Mouse (Mus musculus) liver, embryonic 11.5 days (tissue): ENCODE results near the gene 4931406C07Rik. TPM values are rescaled to one million over a fixed set of nuclear protein-coding genes. Genes with fewer than 3 reads are reported as not detected.
A peak's percentile ranks its signal among the peaks of the same experiment; 100 is the strongest.

Source experiments
- ATAC-seq: fragments of 200-750 bp; cut with Nextera tagmentation; replicated peaks from 2 replicates; pipeline ENCODE4 v1.8.0; 2017; ENCODE audit warnings: moderate number of reproducible peaks, mild to moderate bottlenecking, moderate TSS enrichment, moderate library complexity; ENCODE audit not compliant: low FRiP score
- DNase-seq: peaks from one replicate; pipeline ENCODE4 v3.0.0-alpha.2; 2017; ENCODE audit warnings: low spot score
- H3K27ac ChIP-seq: fragments of 300-500 bp; sonication (generic); 2 replicates; pipeline ENCODE4 v1.5.1; 2014; ENCODE audit warnings: mild to moderate bottlenecking, low read depth, low read length, control low read depth
- H3K27me3 ChIP-seq: fragments of 300-500 bp; sonication (generic); replicated peaks from 2 replicates; pipeline ENCODE4 v1.6.1; 2014; ENCODE audit warnings: low read length, mixed read lengths; ENCODE audit not compliant: control insufficient read depth, insufficient read depth
- H3K36me3 ChIP-seq: fragments of 300-500 bp; sonication (generic); 2 replicates; pipeline ENCODE4 v1.6.1; 2014; ENCODE audit warnings: mild to moderate bottlenecking, low read length, moderate library complexity, mixed read lengths; ENCODE audit not compliant: control insufficient read depth, insufficient read depth
- H3K4me1 ChIP-seq: fragments of 300-500 bp; sonication (generic); replicated peaks from 2 replicates; pipeline ENCODE4 v1.6.1; 2014; ENCODE audit warnings: low read length, mixed read lengths; ENCODE audit not compliant: control insufficient read depth, insufficient read depth
- H3K4me2 ChIP-seq: fragments of 300-500 bp; sonication (generic); 2 replicates; pipeline ENCODE4 v1.6.1; 2014; ENCODE audit warnings: mild to moderate bottlenecking, control low read depth, moderate library complexity
- H3K4me3 ChIP-seq: fragments of 300-500 bp; sonication (generic); 2 replicates; pipeline ENCODE4 v1.5.1; 2014; ENCODE audit warnings: low read depth, low read length, control low read depth
- H3K9ac ChIP-seq: fragments of 300-500 bp; sonication (generic); 2 replicates; pipeline ENCODE4 v1.6.1; 2014; ENCODE audit warnings: low read depth, low read length, control low read depth
- H3K9me3 ChIP-seq: fragments of 300-500 bp; sonication (generic); 2 replicates; pipeline ENCODE4 v1.6.1; 2016; ENCODE audit warnings: low read length, inconsistent platforms, mixed read lengths; ENCODE audit not compliant: control insufficient read depth
- WGBS: fragments of 180-500 bp; shearing (Covaris S2); extraction: QIAGEN DNeasy Blood & Tissue Kit; methylation state at CpG from one replicate; pipeline ENCODE4 v1.1.7; 2014; 5-methylcytosine and 5-hydroxymethylcytosine counted together
- polyA plus RNA-seq: library from polyadenylated mRNA; unstranded; fragments of >200 nt; fragmentation: Nextera tagmentation; extraction: Ambion mirVana; gene quantifications from 2 replicates; pipeline ENCODE4 v1.2.1, GENCODE M21; 2014

4931406C07Rik gene
- polyA plus RNA-seq, 1 experiment from 2014 or later, result 4.5 TPM

- Histone ChIP-seq H3K4me1 (no peaks in the 10 kb centered on the region), H3K4me2 (no peak overlapping the region), H3K27ac (no peak overlapping the region), H3K36me3 (no peaks in the 10 kb centered on the region), H3K27me3 (no peaks in the 10 kb centered on the region), H3K9ac (no peak overlapping the region), H3K9me3 (no peaks in the 10 kb centered on the region), H3K4me3 (no peak overlapping the region)
- DNase-seq (no peak), ATAC-seq (no peak)
- WGBS, result 77% methylated on average over 7 of the region's 7 CpGs
Observed at GRCm38 (mm10) chr9:15254501-15254900, 51.7 kb downstream of the 4931406C07Rik start.

GRCm38 (mm10) chr9:15252196-15252595 is 54.1 kb downstream of the 4931406C07Rik start:
- ATAC-seq, result no peak
- no peaks in the 10 kb centered on the region for H3K36me3 ChIP-seq
- no peak overlapping the region for H3K9ac ChIP-seq
- no peak overlapping the region for H3K4me2 ChIP-seq
- no peak for DNase-seq
- H3K4me3 ChIP-seq, result no peak overlapping the region
- 73% methylated on average over 7 of the region's 7 CpGs for WGBS
- H3K9me3 ChIP-seq, result no peaks in the 10 kb centered on the region
- H3K27ac ChIP-seq, result no peak overlapping the region
- H3K27me3 ChIP-seq, result no peaks in the 10 kb centered on the region
- no peaks in the 10 kb centered on the region for H3K4me1 ChIP-seq

- Histone ChIP-seq H3K4me1 (peaks cover 4% of the 10 kb centered on the region), H3K27ac (no peak overlapping the region), H3K4me3 (no peak overlapping the region), H3K4me2 (no peak overlapping the region), H3K36me3 (no peaks in the 10 kb centered on the region), H3K9ac (no peak overlapping the region), H3K9me3 (no peaks in the 10 kb centered on the region), H3K27me3 (no peaks in the 10 kb centered on the region)
- DNase-seq, result no peak
- ATAC-seq, result no peak
- WGBS, result 45% methylated on average over 7 of the region's 7 CpGs
Observed at GRCm38 (mm10) chr9:15250376-15250775, 55.9 kb downstream of the 4931406C07Rik start.

GRCm38 (mm10) chr9:15245319-15246075 is 60.8 kb downstream of the 4931406C07Rik start:
- H3K27me3 ChIP-seq, result no peaks in the 10 kb centered on the region
- H3K4me1 ChIP-seq, result peaks cover 7% of the 10 kb centered on the region
- 60% methylated on average over 14 of the region's 14 CpGs for WGBS
- H3K27ac ChIP-seq, result no peak overlapping the region
- no peak overlapping the region for H3K9ac ChIP-seq
- DNase-seq (no peak), ATAC-seq (no peak)
- H3K4me2 ChIP-seq, result no peak overlapping the region
- no peak overlapping the region for H3K4me3 ChIP-seq
- no peaks in the 10 kb centered on the region for H3K36me3 ChIP-seq
- no peaks in the 10 kb centered on the region for H3K9me3 ChIP-seq

- DNase-seq, result peak; percentile 25
- peaks cover 4% of the 10 kb centered on the region for H3K27me3 ChIP-seq
- H3K27ac ChIP-seq, result no peak overlapping the region
- WGBS, result 51% methylated on average over 1 of the region's 1 CpGs
- H3K9me3 ChIP-seq, result no peaks in the 10 kb centered on the region
- H3K4me3 ChIP-seq, result no peak overlapping the region
- no peak overlapping the region for H3K4me2 ChIP-seq
- peaks cover 10% of the 10 kb centered on the region for H3K4me1 ChIP-seq
- H3K36me3 ChIP-seq, result no peaks in the 10 kb centered on the region
- H3K9ac ChIP-seq, result no peak overlapping the region
- ATAC-seq, result no peak
Observed at GRCm38 (mm10) chr9:15242130-15242529, 64.1 kb downstream of the 4931406C07Rik start.

DNA sequence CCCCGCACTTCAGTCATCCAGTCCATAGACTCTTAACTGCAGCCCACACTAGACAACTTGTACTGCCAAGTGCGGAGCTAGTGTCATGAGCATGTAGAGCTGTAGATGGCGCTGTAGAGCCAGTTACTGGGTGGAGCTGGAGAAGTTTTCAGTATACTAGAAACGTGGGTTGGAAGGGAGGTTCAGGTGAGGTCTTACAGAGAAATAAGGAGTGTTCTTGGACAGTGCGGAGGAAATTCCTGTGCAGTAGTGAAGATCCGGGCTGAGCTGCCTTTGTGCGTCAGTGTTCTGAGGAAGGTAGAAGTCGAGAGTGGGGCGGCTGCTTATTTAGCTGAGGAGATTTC is 64.7 kb downstream of the 4931406C07Rik start:
- H3K4me3 ChIP-seq, result no peak overlapping the region
- peaks cover 4% of the 10 kb centered on the region for H3K27me3 ChIP-seq
- H3K36me3 ChIP-seq, result no peaks in the 10 kb centered on the region
- H3K4me2 ChIP-seq, result no peak overlapping the region
- H3K27ac ChIP-seq, result no peak overlapping the region
- WGBS, result 47% methylated on average over 9 of the region's 9 CpGs
- peak; percentile 44 for DNase-seq
- ATAC-seq, result 0 out of 2 replicates have a peak, but pooled peaks have one; percentile 38
- peaks cover 10% of the 10 kb centered on the region for H3K4me1 ChIP-seq
- no peaks in the 10 kb centered on the region for H3K9me3 ChIP-seq
- no peak overlapping the region for H3K9ac ChIP-seq

DNA sequence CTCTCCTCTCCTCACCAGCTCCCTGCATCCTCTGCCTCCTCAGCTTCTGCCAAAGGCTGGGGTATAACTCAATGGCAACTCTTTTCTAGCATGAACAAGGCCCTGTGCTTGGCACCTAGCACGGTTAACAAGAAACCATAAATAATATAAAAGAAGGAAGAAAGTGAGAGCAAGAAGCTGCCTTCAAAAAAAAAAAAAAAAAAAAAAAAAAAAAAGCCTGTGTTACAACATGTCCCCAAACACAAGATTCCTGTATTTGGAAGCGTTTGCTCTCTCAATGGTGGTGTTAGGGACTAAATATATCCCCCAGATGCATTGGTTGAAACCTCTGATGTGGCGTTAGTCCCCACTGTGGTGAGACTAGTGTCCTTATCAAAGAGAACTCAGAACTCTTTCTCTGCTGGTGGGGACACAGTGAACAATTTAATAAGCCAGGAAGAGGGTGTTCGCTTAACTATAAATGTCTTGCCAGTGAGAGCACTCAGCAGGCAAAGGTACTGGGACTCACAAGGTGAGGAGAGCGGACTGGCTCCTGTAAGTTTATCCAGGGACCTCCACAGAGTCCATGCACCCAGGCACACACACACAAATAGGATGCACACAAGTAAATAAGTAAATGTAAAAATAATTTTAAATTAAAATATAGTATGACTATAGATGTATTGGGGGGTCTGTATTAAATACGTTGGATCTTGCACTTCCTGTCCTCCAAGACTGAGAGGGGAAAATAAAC is 65.2 kb downstream of the 4931406C07Rik start:
- ATAC-seq (no peak), DNase-seq (peak; percentile 30)
- no peaks in the 10 kb centered on the region for H3K36me3 ChIP-seq
- peaks cover 10% of the 10 kb centered on the region for H3K4me1 ChIP-seq
- H3K9me3 ChIP-seq, result no peaks in the 10 kb centered on the region
- peaks cover 4% of the 10 kb centered on the region for H3K27me3 ChIP-seq
- no peak overlapping the region for H3K4me3 ChIP-seq
- WGBS, result 59% methylated on average over 6 of the region's 6 CpGs
- no peak overlapping the region for H3K9ac ChIP-seq
- H3K4me2 ChIP-seq, result no peak overlapping the region
- H3K27ac ChIP-seq, result no peak overlapping the region

- Histone ChIP-seq H3K27ac (no peak overlapping the region), H3K4me1 (peaks cover 2% of the 10 kb centered on the region; the same call in 1 of the 2 replicates), H3K4me2 (no peak overlapping the region), H3K4me3 (no peak overlapping the region), H3K27me3 (peaks cover 4% of the 10 kb centered on the region), H3K9ac (no peak overlapping the region), H3K36me3 (no peaks in the 10 kb centered on the region), H3K9me3 (no peaks in the 10 kb centered on the region)
- WGBS, result 85% methylated on average over 6 of the region's 6 CpGs
- DNase-seq (peak; percentile 30), ATAC-seq (no peak)
Observed at GRCm38 (mm10) chr9:15240006-15240405, 66.2 kb downstream of the 4931406C07Rik start.
